Mouse (Mus musculus) gastrocnemius, postnatal 10 days (tissue): ENCODE results near the gene Csnk2a1. TPM values are rescaled to one million over a fixed set of nuclear protein-coding genes. Genes with fewer than 3 reads are reported as not detected.

Experiments
- DNase-seq: peaks from one replicate; pipeline ENCODE4 v3.0.0; 2021; ENCODE audit warnings: mixed read lengths
- total RNA-seq, 2 experiments: library from RNA; stranded (reverse); gene quantifications; 2 replicates each; pipeline ENCODE4 v1.2.3; 2021

Csnk2a1 gene
- total RNA-seq, 2 experiments from 2014 or later = 77.9 to 80.9 TPM

- no peak for DNase-seq
Observed at GRCm38 (mm10) chr2:152324842-152325241, 98.2 kb downstream of the Csnk2a1 start.

- no peak for DNase-seq
Observed at GRCm38 (mm10) chr2:152326157-152326556, 99.5 kb downstream of the Csnk2a1 start.

GRCm38 (mm10) chr2:152326654-152327053 lies 100.0 kb downstream of the Csnk2a1 start:
- DNase-seq = no peak

DNA sequence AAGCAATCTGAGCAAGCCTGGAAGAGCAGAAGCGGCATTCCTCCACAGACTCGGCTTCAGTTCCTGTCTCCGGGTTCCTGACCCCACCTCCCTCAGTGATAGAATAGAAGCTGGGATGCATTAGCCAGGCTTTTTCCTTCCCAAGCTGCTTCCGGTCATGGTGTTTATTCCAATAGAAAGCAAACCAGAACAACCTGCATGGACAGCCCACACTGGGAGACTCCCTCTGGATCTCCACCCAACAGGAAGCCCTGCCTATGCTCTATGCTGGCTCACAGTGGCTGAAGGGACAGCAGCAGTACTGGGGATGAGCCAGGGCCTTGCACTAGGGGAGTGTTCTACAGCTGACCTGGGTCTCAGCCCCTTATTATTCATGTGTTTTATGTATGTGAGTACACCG lies 101.3 kb downstream of the Csnk2a1 start:
- DNase-seq = no peak

GRCm38 (mm10) chr2:152330858-152331423 lies 104.3 kb downstream of the Csnk2a1 start:
- DNase-seq = no peak

Other genes with a start within 250 kb of the Csnk2a1 start
- 1 to 10 TPM; 5.6 to 6.6 TPM for gene Fam110a, start 246.6 kb upstream of the Csnk2a1 start, total RNA-seq
- gene Slc52a3, start 230.3 kb upstream of the Csnk2a1 start, total RNA-seq = 1 to 10 TPM; 1.1 to 1.3 TPM
- not detected for gene Scrt2, start 145.3 kb upstream of the Csnk2a1 start, total RNA-seq
- 10 to 100 TPM in 1 of 2 experiments, 1 to 10 TPM in 1; 8.7 to 14.7 TPM for gene Srxn1, start 121.3 kb upstream of the Csnk2a1 start, total RNA-seq
- 10 to 100 TPM; 17.4 to 22.4 TPM for gene Tcf15, start 83.3 kb upstream of the Csnk2a1 start, total RNA-seq
- gene Tbc1d20, start 67.0 kb downstream of the Csnk2a1 start, total RNA-seq = 10 to 100 TPM; 36.9 to 41.9 TPM
- gene Rbck1, start 105.8 kb downstream of the Csnk2a1 start, total RNA-seq = 10 to 100 TPM; 40.7 to 48.6 TPM
- gene Trib3, start 117.2 kb downstream of the Csnk2a1 start, total RNA-seq = 1 to 10 TPM; 1.3 to 1.5 TPM
- under 1 TPM in 1 of 2 experiments, not detected in 1; 0.18 TPM for gene Nrsn2, start 149.8 kb downstream of the Csnk2a1 start, total RNA-seq
- gene Sox12, start 171.2 kb downstream of the Csnk2a1 start, total RNA-seq = 1 to 10 TPM; 6.7 to 9.4 TPM
- 1 to 10 TPM; 4.7 to 5.6 TPM for gene Zcchc3, start 188.2 kb downstream of the Csnk2a1 start, total RNA-seq
- not detected for gene 6820408C15Rik, start 188.7 kb downstream of the Csnk2a1 start, total RNA-seq
- gene Defb23, start 237.8 kb downstream of the Csnk2a1 start, total RNA-seq = not detected